Mouse (Mus musculus) right cerebral cortex, postnatal 14 days (tissue): ENCODE data around the gene Map1s.

Experiments
- DNase-seq: peaks from one replicate; pipeline ENCODE4 v3.0.0; 2022

The Map1s gene

GRCm38 (mm10) chr8:70900872-70901387 lies 4.8 kb upstream of the Map1s start:
- peak; percentile 8 for DNase-seq

GRCm38 (mm10) chr8:70902211-70902610 lies 3.5 kb upstream of the Map1s start:
- peak; percentile 4 for DNase-seq

DNA sequence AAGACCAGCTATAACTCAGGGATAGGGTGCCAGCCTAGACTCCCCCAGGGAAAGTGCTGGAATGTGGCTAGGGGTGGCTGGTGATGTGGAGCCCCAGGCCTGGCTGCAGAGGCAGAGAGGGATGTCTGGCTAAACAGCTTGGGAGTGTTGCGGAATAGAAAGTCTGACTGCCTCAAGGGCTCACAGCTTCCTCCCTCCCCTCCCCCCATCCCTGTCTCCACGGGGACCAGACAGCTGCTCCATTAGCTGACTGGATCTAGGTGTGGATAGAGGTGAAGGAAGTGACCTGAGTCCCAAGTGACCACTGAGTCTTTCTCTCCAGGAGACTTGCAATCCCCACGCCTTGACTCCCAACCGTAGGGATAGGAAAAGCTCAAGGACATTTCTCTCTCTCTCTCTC lies 2.6 kb upstream of the Map1s start:
- peak; percentile 12 for DNase-seq

- DNase-seq = no peak
Measured at GRCm38 (mm10) chr8:70903582-70903981, 2.1 kb upstream of the Map1s start.

GRCm38 (mm10) chr8:70904532-70904931 lies 1.2 kb upstream of the Map1s start:
- peak; percentile 4 for DNase-seq

DNA sequence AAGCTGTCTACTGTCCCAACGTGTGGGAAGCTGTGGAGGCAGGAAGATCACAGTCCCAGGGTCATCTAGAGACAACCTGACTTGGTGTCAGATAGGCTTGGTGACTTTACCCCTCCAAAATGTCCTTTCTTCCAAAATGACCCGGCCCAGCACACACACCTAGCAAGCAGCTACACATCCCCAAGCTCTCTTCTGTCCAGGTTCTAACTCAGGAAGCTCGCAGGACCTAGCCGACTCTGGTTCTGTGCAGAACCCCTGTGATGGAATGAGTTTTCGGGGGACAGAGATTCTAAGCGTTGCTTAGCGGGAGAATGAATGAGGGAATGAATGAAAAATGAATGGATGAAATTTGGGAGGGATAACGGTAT lies 285 bp upstream of the Map1s start:
- DNase-seq = no peak

GRCm38 (mm10) chr8:70907518-70907917 lies 1.8 kb downstream of the Map1s start:
- DNase-seq = no peak

DNA sequence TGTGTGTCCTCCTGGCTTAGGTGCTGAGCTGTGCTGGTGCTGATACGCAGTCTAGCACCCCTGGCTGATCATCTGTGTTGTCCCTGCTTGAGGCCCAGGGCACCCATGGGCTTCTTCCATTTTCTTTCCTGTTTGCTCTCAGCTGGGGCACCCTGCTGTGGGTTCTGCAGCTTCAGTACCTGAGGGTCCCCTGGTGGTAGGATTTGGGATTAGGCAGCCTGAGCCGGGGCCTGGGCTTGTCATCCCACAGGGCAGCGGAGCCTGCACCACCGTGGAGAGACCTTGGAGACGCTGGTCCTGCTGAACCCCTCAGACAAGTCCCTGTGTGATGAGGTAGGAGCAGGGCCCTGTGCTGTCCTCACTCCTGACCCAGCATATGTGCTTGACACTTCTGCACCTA lies 5.9 kb downstream of the Map1s start:
- no peak for DNase-seq

GRCm38 (mm10) chr8:70912955-70913354 lies 7.2 kb downstream of the Map1s start:
- no peak for DNase-seq

DNA sequence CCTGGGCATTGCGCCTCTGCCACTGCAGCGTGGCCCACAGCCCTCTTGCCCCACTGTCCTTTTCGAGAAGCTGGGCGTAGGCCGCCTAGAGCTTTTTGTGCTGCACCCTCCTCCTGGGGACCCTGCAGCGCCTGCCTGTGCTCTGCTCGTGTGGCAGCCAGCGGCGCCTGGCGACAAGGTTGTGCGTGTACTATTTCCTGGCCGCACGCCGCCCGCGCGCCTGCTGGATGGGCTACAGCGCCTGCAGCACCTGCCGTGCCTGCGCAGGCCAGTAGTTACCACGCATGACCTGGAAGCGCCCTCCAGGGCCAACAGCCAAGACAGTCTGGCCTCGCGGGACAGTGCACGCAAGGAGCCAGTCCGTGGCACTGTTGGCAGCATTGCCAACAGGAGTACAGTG lies 7.8 kb downstream of the Map1s start:
- DNase-seq = no peak

- DNase-seq = no peak
Measured at GRCm38 (mm10) chr8:70914704-70915103, 9.0 kb downstream of the Map1s start.

DNA sequence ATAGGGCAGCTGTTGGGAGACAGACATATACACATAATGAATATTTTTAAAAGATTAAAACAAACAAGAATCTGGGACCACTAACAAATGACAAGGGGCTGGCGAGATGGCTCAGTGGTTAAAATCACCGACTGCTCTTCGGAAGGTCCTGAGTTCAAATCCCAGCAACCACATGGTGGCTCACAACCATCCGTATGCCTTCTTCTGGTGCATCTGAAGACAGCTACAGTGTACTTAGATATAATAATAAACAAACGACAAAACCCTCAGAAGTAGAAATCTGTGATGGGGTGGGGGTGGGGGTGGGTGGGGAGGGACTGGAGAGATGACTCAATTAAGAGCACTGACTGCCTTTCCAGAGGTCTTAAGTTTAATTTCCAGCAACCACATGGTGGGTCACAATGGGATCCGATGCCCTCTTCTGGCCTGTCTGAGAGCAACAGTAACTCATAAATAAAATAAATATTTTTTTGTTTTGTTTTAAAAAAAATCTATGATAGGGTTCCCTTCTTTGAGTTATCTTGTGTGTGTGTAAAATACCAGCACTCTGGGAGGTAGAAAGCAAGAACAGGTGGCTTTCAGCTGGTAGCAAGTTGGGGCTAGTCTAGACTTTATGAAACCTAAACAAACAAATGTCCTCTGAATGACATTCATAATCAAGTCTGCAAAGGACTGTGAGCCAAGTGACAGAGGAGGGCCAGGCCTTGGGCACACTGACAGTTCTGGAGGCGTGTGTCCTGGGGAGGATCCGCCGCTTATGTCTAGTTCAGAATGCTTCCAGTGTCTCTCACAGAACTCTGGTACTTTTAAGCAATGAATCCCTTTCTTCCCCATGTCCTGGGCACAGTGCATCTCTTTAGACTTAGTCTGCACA lies 14.6 kb downstream of the Map1s start:
- no peak for DNase-seq

GRCm38 (mm10) chr8:70924151-70924550 lies 18.4 kb downstream of the Map1s start:
- no peak for DNase-seq

- DNase-seq = no peak
Measured at GRCm38 (mm10) chr8:70925754-70926153, 20.0 kb downstream of the Map1s start.

GRCm38 (mm10) chr8:70926396-70926795 lies 20.7 kb downstream of the Map1s start:
- no peak for DNase-seq

- DNase-seq = no peak
Measured at GRCm38 (mm10) chr8:70928096-70928495, 22.4 kb downstream of the Map1s start.

- no peak for DNase-seq
Measured at GRCm38 (mm10) chr8:70928778-70929322, 23.1 kb downstream of the Map1s start.

DNA sequence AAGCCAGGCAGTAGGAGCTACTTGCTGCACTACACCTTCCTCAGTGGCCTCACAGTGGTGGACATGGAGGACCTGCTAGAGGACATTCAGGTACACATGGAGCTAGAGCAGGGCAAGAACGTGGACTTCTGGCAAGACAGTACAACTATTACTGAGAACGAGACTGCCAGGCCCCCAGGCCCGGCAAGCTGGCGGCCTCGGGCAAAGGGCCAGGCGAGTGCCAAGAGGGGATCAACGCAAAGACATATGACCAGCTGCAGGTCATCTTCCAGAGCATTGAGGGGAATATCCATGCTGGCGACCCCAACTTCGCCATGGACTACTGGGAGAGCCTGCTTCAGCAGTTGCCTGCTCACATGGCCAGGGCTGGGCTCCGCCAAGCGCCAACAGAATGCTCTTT lies 26.0 kb downstream of the Map1s start:
- DNase-seq = no peak

DNA sequence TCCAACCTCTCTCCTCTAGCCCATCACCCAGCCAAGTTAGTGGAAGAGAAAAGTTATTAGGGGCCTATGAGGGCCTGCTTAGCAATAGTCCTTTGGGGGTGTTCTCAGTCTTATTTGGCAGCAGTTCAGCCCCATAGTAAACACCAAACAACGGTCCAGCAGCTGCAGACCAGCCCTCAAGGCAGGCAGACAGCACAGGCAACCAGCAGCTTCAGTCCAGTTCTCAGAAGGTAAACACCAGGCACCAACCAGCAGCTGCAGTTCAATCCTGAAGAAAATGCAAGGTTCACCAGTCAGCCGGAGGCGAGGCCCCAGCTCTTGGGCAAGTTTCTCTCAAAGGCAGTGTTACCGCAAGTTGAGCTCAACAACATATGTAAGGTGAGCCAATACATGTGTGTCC lies 27.3 kb downstream of the Map1s start:
- no peak for DNase-seq

GRCm38 (mm10) chr8:70934786-70935185 lies 29.1 kb downstream of the Map1s start:
- no peak for DNase-seq

- DNase-seq = no peak
Measured at GRCm38 (mm10) chr8:70937200-70937599, 31.5 kb downstream of the Map1s start.

DNA sequence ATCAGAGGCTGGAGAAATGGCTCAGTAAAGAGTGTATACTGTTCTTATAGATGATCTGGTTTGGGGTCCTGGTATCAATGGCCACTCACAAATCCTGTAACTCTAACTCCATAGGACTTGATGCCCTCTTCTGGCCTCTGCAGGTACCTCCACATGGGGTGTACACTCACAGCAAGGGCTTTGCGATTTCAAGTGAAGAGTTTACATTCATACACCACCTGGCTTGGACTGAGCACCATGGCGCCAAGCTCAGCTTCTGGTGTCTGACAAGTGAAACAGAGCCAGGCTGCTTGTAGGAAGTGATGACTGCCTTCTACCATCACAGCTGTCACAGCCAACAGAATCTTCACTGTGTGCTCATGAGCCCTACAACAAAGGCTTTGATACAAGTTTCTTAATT lies 35.7 kb downstream of the Map1s start:
- no peak for DNase-seq

- no peak for DNase-seq
Measured at GRCm38 (mm10) chr8:70943187-70943586, 37.5 kb downstream of the Map1s start.

DNA sequence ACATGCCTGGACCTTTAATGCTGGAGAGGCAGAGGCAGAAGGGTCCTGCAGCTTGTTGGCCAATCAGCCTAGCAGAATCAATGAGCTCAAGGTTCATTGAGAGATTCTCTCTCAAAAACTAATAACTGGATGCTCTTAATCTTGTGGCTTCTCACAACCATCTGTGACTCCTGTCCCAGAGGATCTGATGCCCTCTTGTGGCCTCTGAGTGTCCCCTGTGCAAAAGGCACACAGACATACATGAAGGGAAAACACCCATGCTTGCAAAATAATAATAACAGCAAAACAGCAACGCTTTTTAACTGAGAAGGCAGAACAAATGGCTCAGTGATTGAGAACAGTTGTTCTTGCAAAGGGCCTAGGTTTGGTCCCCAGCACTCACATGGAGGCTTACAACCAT lies 44.1 kb downstream of the Map1s start:
- DNase-seq = no peak
